Mouse (Mus musculus): ENCODE results near the gene Nde1.

Nde1 gene

GRCm38 (mm10) chr16:14159746-14160131, 3.3 kb upstream of the Nde1 start:
- DNase-seq (ENCODE audit: inconsistent age in 2 of 2, low spot score in 1 of 2) = peak; percentile 78 to 94

GRCm38 (mm10) chr16:14160941-14161340, 2.1 kb upstream of the Nde1 start:
- no peak for DNase-seq (ENCODE audit: inconsistent age in 2 of 2, low spot score in 1 of 2)

GRCm38 (mm10) chr16:14163731-14164130, 656 bp downstream of the Nde1 start:
- DNase-seq (ENCODE audit: inconsistent age in 2 of 2, low spot score in 1 of 2) = no peak

- DNase-seq (ENCODE audit: inconsistent age in 2 of 2, low spot score in 1 of 2) = no peak
Measured at GRCm38 (mm10) chr16:14166490-14166889, 3.4 kb downstream of the Nde1 start.

- DNase-seq (ENCODE audit: inconsistent age in 2 of 2, low spot score in 1 of 2) = peak; percentile 52 to 74
Measured at GRCm38 (mm10) chr16:14169706-14170105, 6.6 kb downstream of the Nde1 start.

GRCm38 (mm10) chr16:14178041-14178440, 15.0 kb downstream of the Nde1 start:
- DNase-seq (ENCODE audit: inconsistent age in 2 of 2, low spot score in 1 of 2) = peak in 1 of 2 experiments; percentile 41

- no peak for DNase-seq (ENCODE audit: inconsistent age in 2 of 2, low spot score in 1 of 2)
Measured at GRCm38 (mm10) chr16:14180163-14180733, 17.2 kb downstream of the Nde1 start.

GRCm38 (mm10) chr16:14182360-14182759, 19.3 kb downstream of the Nde1 start:
- no peak for DNase-seq (ENCODE audit: inconsistent age in 2 of 2, low spot score in 1 of 2)

- no peak for DNase-seq (ENCODE audit: inconsistent age in 2 of 2, low spot score in 1 of 2)
Measured at GRCm38 (mm10) chr16:14183856-14184255, 20.8 kb downstream of the Nde1 start.

- no peak for DNase-seq (ENCODE audit: inconsistent age in 2 of 2, low spot score in 1 of 2)
Measured at GRCm38 (mm10) chr16:14185516-14185915, 22.4 kb downstream of the Nde1 start.

GRCm38 (mm10) chr16:14194164-14194950, 31.3 kb downstream of the Nde1 start:
- DNase-seq (ENCODE audit: inconsistent age in 2 of 2, low spot score in 1 of 2) = peak in 1 of 2 experiments; percentile 50

- DNase-seq (ENCODE audit: inconsistent age in 2 of 2, low spot score in 1 of 2) = peak; percentile 63 to 90
Measured at GRCm38 (mm10) chr16:14195427-14195826, 32.4 kb downstream of the Nde1 start.

- DNase-seq (ENCODE audit: inconsistent age in 2 of 2, low spot score in 1 of 2) = no peak
Measured at GRCm38 (mm10) chr16:14198798-14199197, 35.7 kb downstream of the Nde1 start.

GRCm38 (mm10) chr16:14215156-14215555, 52.1 kb downstream of the Nde1 start:
- DNase-seq (ENCODE audit: inconsistent age in 2 of 2, low spot score in 1 of 2) = no peak

- peak; percentile 79 to 95 for DNase-seq (ENCODE audit: inconsistent age in 2 of 2, low spot score in 1 of 2)
Measured at GRCm38 (mm10) chr16:14237100-14237723, 74.1 kb downstream of the Nde1 start.

GRCm38 (mm10) chr16:14242059-14242458, 79.0 kb downstream of the Nde1 start:
- peak in 1 of 2 experiments; percentile 44 for DNase-seq (ENCODE audit: inconsistent age in 2 of 2, low spot score in 1 of 2)

Measured in adrenal gland, adult (tissue).